Mouse (Mus musculus) forebrain, embryonic 14.5 days (tissue): ENCODE data around the gene Eif5a. TPM values are rescaled to one million over a fixed set of nuclear protein-coding genes. Genes with fewer than 3 reads are reported as not detected.

Experiments used
- ATAC-seq: fragments of 200-750 bp; cut with Nextera tagmentation; 2 replicates; pipeline ENCODE4 v1.8.0; 2017; ENCODE audit warnings: mild to moderate bottlenecking, moderate library complexity
- DNase-seq: peaks from one replicate; pipeline ENCODE4 v3.0.0-alpha.2; 2015; ENCODE audit warnings: low spot score
- H3K27ac ChIP-seq: fragments of 300-500 bp; sonication (generic); 2 replicates; pipeline ENCODE4 v1.5.1; 2014; ENCODE audit warnings: low read depth, mild to moderate bottlenecking, control low read depth, low read length, moderate library complexity
- H3K27me3 ChIP-seq: fragments of 300-500 bp; sonication (generic); replicated peaks from 2 replicates; pipeline ENCODE4 v1.6.1; 2014; ENCODE audit warnings: low read length, control low read depth, mixed read lengths; ENCODE audit not compliant: control insufficient read depth, insufficient read depth
- H3K36me3 ChIP-seq: fragments of 300-500 bp; sonication (generic); 2 replicates; pipeline ENCODE4 v1.6.1; 2014; ENCODE audit warnings: low read length, control low read depth; ENCODE audit not compliant: control insufficient read depth, insufficient read depth
- H3K4me1 ChIP-seq: fragments of 300-500 bp; sonication (generic); 2 replicates; pipeline ENCODE4 v1.6.1; 2014; ENCODE audit warnings: antibody characterized with exemption, low read length, control low read depth; ENCODE audit not compliant: control insufficient read depth, insufficient read depth
- H3K4me2 ChIP-seq: fragments of 300-500 bp; sonication (generic); 2 replicates; pipeline ENCODE4 v1.6.1; 2014; ENCODE audit warnings: mild to moderate bottlenecking, control low read depth, low read length
- H3K4me3 ChIP-seq: fragments of 300-500 bp; sonication (generic); 2 replicates; pipeline ENCODE4 v1.5.1; 2014; ENCODE audit warnings: low read depth, low read length, control low read depth
- H3K9ac ChIP-seq: fragments of 300-500 bp; sonication (generic); 2 replicates; pipeline ENCODE4 v1.6.1; 2014; ENCODE audit warnings: mild to moderate bottlenecking, low read length, control low read depth, moderate library complexity
- H3K9me3 ChIP-seq: fragments of 300-500 bp; sonication (generic); replicated peaks from 2 replicates; pipeline ENCODE4 v1.6.1; 2016; ENCODE audit warnings: low read length, control low read depth, mixed read lengths; ENCODE audit not compliant: control insufficient read depth
- WGBS: fragments of 180-500 bp; shearing (Covaris S2); extraction: QIAGEN DNeasy Blood & Tissue Kit; methylation state at CpG from one replicate; pipeline ENCODE4 v1.1.7; 2014; 5-methylcytosine and 5-hydroxymethylcytosine counted together
- microRNA-seq: library from miRNA; unstranded; fragments of <30 nt; microRNA quantifications from one replicate; pipeline ENCODE4, GENCODE M21; 2016
- polyA plus RNA-seq: library from polyadenylated mRNA; unstranded; fragments of >200 nt; fragmentation: Nextera tagmentation; extraction: Ambion mirVana; gene quantifications from 2 replicates; pipeline ENCODE4 v1.2.1, GENCODE M21; 2014

The Eif5a gene
- polyA plus RNA-seq, 1 experiment from 2014 or later: 1,277 TPM

DNA sequence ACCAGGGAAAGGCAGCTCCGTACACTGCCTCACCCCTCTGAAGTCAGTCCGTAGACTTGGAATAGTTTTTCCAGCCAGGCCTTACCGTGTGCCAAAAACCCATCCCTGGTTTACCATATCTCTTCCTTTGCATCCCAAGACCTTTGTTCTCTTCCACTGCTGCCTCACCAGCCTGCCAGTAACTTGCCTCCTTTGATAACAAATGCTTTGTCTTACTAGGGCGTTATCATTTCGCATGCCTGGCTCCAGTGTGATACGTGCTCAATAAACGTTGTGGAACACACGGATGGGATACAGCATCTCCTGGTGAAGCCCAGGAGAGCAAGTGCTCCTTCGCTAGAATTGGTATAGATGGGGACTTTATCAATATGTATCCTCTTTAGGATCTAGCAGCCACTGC lies 54.4 kb downstream of the Eif5a start:
- no peak overlapping the region for H3K9ac ChIP-seq
- no peaks in the 10 kb centered on the region for H3K9me3 ChIP-seq
- no peak overlapping the region for H3K4me3 ChIP-seq
- ATAC-seq: no peak
- WGBS: 66% methylated on average over 9 of the region's 9 CpGs
- no peak overlapping the region for H3K4me2 ChIP-seq
- H3K27me3 ChIP-seq: no peaks in the 10 kb centered on the region
- no peak overlapping the region for H3K27ac ChIP-seq
- H3K4me1 ChIP-seq: no peaks in the 10 kb centered on the region
- no peak for DNase-seq
- no peaks in the 10 kb centered on the region for H3K36me3 ChIP-seq

Small RNAs within 50 kb of the gene (microRNA-seq; reads per million reads assigned to microRNA genes)
- gene Mir6924: not detected

Other genes with a start within 250 kb of the Eif5a start
- 1,177 and 1,222 TPM in 2 replicates for gene Eif4a1, start 249.5 kb downstream of the Eif5a start, polyA plus RNA-seq
- 81.8 and 88.2 TPM in 2 replicates for gene Senp3, start 239.9 kb downstream of the Eif5a start, polyA plus RNA-seq
- gene Tnfsf13, start 236.2 kb downstream of the Eif5a start, polyA plus RNA-seq: 0.53 TPM in 1 of 2 replicates, not detected in the other
- gene Tnfsf12, start 226.1 kb downstream of the Eif5a start, polyA plus RNA-seq: 2.2 and 2.7 TPM in 2 replicates
- gene Tnfsfm13, start 225.9 kb downstream of the Eif5a start, polyA plus RNA-seq: 1.5 and 1.6 TPM in 2 replicates
- gene Polr2a, start 163.3 kb downstream of the Eif5a start, polyA plus RNA-seq: 21.1 and 21.3 TPM in 2 replicates
- gene Slc35g3, start 160.0 kb downstream of the Eif5a start, polyA plus RNA-seq: 0.56 TPM in 1 of 2 replicates, not detected in the other
- gene Zbtb4, start 156.0 kb downstream of the Eif5a start, polyA plus RNA-seq: 2.1 and 2.8 TPM in 2 replicates
- 0.68 and 1.4 TPM in 2 replicates for gene Chrnb1, start 126.0 kb downstream of the Eif5a start, polyA plus RNA-seq
- 2.9 and 3.0 TPM in 2 replicates for gene Fgf11, start 120.1 kb downstream of the Eif5a start, polyA plus RNA-seq
- gene Tmem102, start 116.3 kb downstream of the Eif5a start, polyA plus RNA-seq: 0.15 and 0.52 TPM in 2 replicates
- gene Gm39566, start 106.7 kb downstream of the Eif5a start, polyA plus RNA-seq: not detected in 2 replicates
- gene Spem2, start 103.5 kb downstream of the Eif5a start, polyA plus RNA-seq: not detected in 2 replicates
- gene Spem1, start 99.8 kb downstream of the Eif5a start, polyA plus RNA-seq: 0.39 TPM in 1 of 2 replicates, not detected in the other
- 15.7 and 18.4 TPM in 2 replicates for gene Nlgn2, start 84.2 kb downstream of the Eif5a start, polyA plus RNA-seq
- gene Tmem256, start 83.4 kb downstream of the Eif5a start, polyA plus RNA-seq: 307 and 386 TPM in 2 replicates
- gene Plscr3, start 75.6 kb downstream of the Eif5a start, polyA plus RNA-seq: 44.3 and 49.0 TPM in 2 replicates
- gene Tnk1, start 63.2 kb downstream of the Eif5a start, polyA plus RNA-seq: 0.32 TPM in 1 of 2 replicates, not detected in the other
- not detected in 2 replicates for gene Tmem95, start 43.9 kb downstream of the Eif5a start, polyA plus RNA-seq
- gene Kctd11, start 40.6 kb downstream of the Eif5a start, polyA plus RNA-seq: 1.1 and 1.2 TPM in 2 replicates
- 0.10 and 0.17 TPM in 2 replicates for gene Acap1, start 26.4 kb downstream of the Eif5a start, polyA plus RNA-seq
- gene 2810408A11Rik, start 21.0 kb downstream of the Eif5a start, polyA plus RNA-seq: 15.0 and 18.6 TPM in 2 replicates
- 16.7 and 23.8 TPM in 2 replicates for gene Neurl4, start 20.9 kb downstream of the Eif5a start, polyA plus RNA-seq
- 62.9 and 67.8 TPM in 2 replicates for gene Gps2, start 8.1 kb downstream of the Eif5a start, polyA plus RNA-seq
- 3.9 and 4.0 TPM in 2 replicates for gene Ybx2, start 13.8 kb upstream of the Eif5a start, polyA plus RNA-seq
- 5.5 and 6.7 TPM in 2 replicates for gene Slc2a4, start 26.2 kb upstream of the Eif5a start, polyA plus RNA-seq
- not detected in 2 replicates for gene Cldn7, start 42.8 kb upstream of the Eif5a start, polyA plus RNA-seq
- gene Ctdnep1, start 59.2 kb upstream of the Eif5a start, polyA plus RNA-seq: 24.0 and 26.1 TPM in 2 replicates
- 189 and 203 TPM in 2 replicates for gene Elp5, start 60.6 kb upstream of the Eif5a start, polyA plus RNA-seq
- gene Gabarap, start 69.2 kb upstream of the Eif5a start, polyA plus RNA-seq: 701 and 779 TPM in 2 replicates
- 49.4 and 49.6 TPM in 2 replicates for gene Phf23, start 73.8 kb upstream of the Eif5a start, polyA plus RNA-seq
- 19.7 and 25.7 TPM in 2 replicates for gene Dvl2, start 78.6 kb upstream of the Eif5a start, polyA plus RNA-seq
- 53.3 and 58.4 TPM in 2 replicates for gene Acadvl, start 93.5 kb upstream of the Eif5a start, polyA plus RNA-seq
- gene Dlg4, start 95.0 kb upstream of the Eif5a start, polyA plus RNA-seq: 19.3 and 21.0 TPM in 2 replicates
- 2.0 and 2.1 TPM in 2 replicates for gene Asgr1, start 132.1 kb upstream of the Eif5a start, polyA plus RNA-seq
- gene Asgr2, start 170.7 kb upstream of the Eif5a start, polyA plus RNA-seq: not detected in 2 replicates
- gene Mgl2, start 208.4 kb upstream of the Eif5a start, polyA plus RNA-seq: 0.72 and 1.1 TPM in 2 replicates
- 0.63 and 0.97 TPM in 2 replicates for gene Clec10a, start 234.2 kb upstream of the Eif5a start, polyA plus RNA-seq